Mouse (Mus musculus) gastrocnemius, postnatal 14 days (tissue): ENCODE data around the gene Spire2. TPM values are rescaled to one million over a fixed set of nuclear protein-coding genes. Genes with fewer than 3 reads are reported as not detected.
"Not testable (repeated sequence)": the region's sequence is repeated elsewhere in the genome, so short reads cannot be mapped to it uniquely, and the experiment has no call there.

Experiments used
- DNase-seq: peaks from one replicate; pipeline ENCODE4 v3.0.0; 2021; ENCODE audit warnings: mixed read lengths
- intact Hi-C: fragments of 180-260 bp; cut with DNase I; formaldehyde crosslinking; loops from one replicate; pipeline ENCODE4 v1.15.1; 2025; ENCODE audit warnings: low total_unique reads
- long read RNA-seq, 2 experiments: library from polyadenylated mRNA; stranded (forward); transcript quantifications; one replicate each; pipeline ENCODE4 v2.0.0; 2021
- total RNA-seq, 2 experiments: library from RNA; stranded (reverse); gene quantifications; 2 replicates each; pipeline ENCODE4 v1.2.3; 2021

Gene Spire2
- under 1 TPM; 0.44 to 0.92 TPM for total RNA-seq
- long read RNA-seq, experiment 1, partial matches to known transcripts: 0 of 1 reads
- long read RNA-seq, experiment 1, other reads (novel, unspliced or antisense): 0 of 1 reads
- long read RNA-seq, experiment 2: 0 reads

DNA sequence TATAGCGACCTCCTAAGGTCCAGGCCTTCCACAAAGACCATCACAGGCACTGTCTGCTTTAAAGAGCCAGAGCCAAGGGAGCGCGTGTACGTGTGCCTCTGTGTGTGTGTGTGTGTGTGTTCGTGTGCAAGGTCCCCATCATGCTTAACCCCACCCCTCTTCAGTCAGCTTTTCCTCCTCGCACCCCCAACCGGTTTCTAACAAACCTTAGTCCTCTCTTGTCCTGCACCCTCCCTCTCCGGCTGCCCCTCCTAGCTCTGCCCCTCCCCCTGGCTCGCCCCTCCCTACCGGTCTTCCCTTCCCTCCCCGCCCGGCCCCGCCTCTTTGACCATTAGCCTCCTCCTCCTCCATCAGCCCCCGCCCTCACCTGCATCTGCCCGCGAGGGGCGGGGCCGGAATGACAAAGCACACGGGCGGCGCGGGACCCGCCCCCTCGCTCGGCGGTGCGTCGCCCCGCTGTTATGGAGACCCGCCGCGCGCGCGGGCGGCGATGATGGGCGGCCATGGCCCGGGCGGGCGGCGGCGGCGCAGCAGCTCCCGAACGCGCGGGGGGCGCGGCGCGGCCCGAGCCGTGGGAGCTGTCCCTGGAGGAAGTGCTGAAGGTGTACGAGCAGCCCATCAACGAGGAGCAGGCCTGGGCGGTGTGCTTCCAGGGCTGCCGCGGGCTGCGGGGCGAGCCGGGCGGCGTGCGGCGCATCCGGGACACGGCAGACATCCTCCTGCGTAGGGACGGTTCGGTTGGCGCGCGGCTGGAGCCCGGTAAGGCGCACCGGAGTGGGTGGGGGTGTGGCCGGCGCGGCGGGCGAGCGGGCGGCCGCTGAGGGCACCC lies at the start of gene Spire2:
Gene Spire2 (plus strand): TSS at position 452 of the 829 bp plus-strand sequence.
- intact Hi-C loops: loop anchor here (5.0 kb wide), 1 partner anchor 75 kb away; the partner anchor contains the start of gene Mc1r
- DNase-seq: peak; percentile 65

GRCm38 (mm10) chr8:123282994-123283393 lies 49.5 kb upstream of the Spire2 start:
- intact Hi-C loops, DNase-seq: not testable (repeated sequence)

GRCm38 (mm10) chr8:123283991-123284390 lies 48.5 kb upstream of the Spire2 start:
- intact Hi-C loops: no loop called here
- DNase-seq: no peak

- intact Hi-C loops: no loop called here
Measured at GRCm38 (mm10) chr8:123284493-123284892, 48.0 kb upstream of the Spire2 start.

DNA sequence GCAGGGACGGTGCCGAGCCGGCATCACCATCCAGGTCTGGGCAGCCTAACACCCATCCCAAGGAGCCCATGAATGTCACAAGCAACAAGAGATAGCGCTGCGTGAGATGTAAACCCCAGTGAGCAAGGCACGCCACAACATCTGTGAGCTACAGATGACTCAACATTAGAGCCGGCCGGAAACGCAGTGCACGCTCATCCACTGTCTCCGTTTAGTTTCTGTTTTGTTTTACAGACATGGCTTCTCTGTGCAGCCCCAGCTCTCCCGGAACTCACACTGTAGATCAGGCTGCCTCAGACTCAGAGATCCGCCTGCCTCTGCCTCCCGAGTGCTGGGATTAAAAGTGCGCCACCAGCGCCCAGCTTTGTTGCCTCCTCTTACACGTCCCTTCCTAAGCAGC lies 45.2 kb upstream of the Spire2 start:
- intact Hi-C loops: no loop called here
- no peak for DNase-seq

More at GRCm38 (mm10) chr8:123284493-123284892, 48.0 kb upstream of the Spire2 start:
- no peak for DNase-seq

DNA sequence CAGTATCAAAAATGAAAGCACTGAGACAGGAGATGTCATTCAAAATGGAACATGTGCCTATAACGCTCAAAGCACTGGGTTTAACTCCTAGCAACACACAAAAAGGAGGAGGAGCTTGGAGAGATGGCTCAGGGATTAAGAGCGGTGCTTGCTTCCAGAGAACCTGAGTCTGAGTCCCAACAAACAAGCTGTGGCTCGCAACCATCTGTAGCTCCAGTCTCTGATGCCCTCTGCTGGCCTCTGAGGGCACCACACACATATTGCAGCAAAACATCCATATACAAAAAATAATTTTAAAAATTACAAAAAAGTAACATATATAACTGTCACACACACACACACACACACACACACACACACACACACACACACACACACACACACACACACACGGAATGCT lies 42.3 kb upstream of the Spire2 start:
- intact Hi-C loops: no loop called here

GRCm38 (mm10) chr8:123290679-123291078 lies 41.8 kb upstream of the Spire2 start:
- no peak for DNase-seq

More for the DNA sequence above, 42.3 kb upstream of the Spire2 start:
- peak; percentile 26 for DNase-seq

GRCm38 (mm10) chr8:123291716-123292115 lies 40.8 kb upstream of the Spire2 start:
- intact Hi-C loops: no loop called here

More at GRCm38 (mm10) chr8:123290679-123291078, 41.8 kb upstream of the Spire2 start:
- intact Hi-C loops: no loop called here

DNA sequence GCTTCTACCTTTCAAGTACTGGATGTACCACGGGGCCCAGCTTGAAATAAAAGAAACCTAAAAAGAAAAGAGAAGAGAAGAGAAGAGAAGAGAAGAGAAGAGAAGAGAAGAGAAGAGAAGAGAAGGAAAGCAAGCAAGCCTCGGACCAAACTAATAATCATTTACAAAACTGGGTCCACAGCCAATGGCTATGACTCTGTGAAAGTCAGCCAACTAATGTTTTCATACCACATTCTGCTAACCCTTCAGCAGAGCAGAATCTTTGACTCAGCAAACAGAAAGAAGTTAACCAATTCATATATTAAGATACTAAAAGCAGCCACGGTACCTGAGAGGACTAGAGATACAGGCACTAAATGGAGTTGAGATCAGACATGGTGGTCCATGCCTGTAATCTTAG lies 40.2 kb upstream of the Spire2 start:
- intact Hi-C loops: no loop called here
- DNase-seq: no peak

More at GRCm38 (mm10) chr8:123291716-123292115, 40.8 kb upstream of the Spire2 start:
- DNase-seq: no peak

DNA sequence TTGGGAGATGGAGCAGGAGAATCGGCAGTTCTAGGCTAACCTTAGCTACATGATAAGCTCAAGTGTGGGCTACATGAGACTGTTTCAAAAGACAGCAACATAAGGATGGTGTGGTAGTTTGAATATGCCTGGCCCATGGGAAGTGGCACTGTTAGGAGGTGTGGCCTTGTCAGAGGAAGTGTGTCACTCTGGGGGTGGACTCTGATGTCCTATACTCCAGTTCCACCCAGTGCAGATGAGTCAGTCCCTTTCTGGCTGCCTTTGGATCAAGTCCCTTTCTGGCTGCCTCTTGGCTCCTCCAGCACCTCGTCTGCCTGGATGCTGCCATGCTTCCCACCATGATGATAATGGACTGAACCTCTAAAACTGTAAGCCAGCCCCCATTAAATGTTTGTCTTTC lies 39.7 kb upstream of the Spire2 start:
- intact Hi-C loops: no loop called here
- no peak for DNase-seq

- intact Hi-C loops: no loop called here
- no peak for DNase-seq
Measured at GRCm38 (mm10) chr8:123298301-123298700, 34.2 kb upstream of the Spire2 start.

- intact Hi-C loops: no loop called here
- DNase-seq: no peak
Measured at GRCm38 (mm10) chr8:123308738-123309137, 23.8 kb upstream of the Spire2 start.

GRCm38 (mm10) chr8:123317781-123318466 lies 14.6 kb upstream of the Spire2 start:
- intact Hi-C loops: no loop called here
- no peak for DNase-seq

DNA sequence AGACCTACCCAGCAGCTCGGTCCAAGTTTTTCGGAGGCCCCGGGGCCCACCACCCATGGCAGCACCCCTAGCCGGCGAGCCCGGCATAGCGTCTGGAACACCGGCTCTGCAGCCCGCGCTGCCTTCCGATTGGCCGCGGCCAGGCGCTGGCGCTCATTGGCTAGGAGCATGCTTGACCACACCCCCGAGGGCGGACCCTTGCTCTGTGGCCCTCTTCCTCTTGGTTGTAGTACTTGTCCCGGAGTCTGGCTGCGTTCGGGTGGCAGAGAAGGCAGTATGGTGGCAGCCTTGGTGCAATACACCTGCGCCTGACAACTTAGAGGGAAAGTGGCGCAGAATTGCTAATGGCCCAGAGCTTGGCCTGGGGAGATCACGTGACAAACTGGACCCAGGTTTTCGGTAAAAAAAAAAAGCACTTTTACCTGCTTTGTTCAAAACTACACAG lies 14.0 kb upstream of the Spire2 start, which contains the start of gene Fanca:
Gene Fanca (minus strand): TSS at position 110 of the 445 bp plus-strand sequence.
- DNase-seq: peak; percentile 94
- intact Hi-C loops: no loop called here

DNA sequence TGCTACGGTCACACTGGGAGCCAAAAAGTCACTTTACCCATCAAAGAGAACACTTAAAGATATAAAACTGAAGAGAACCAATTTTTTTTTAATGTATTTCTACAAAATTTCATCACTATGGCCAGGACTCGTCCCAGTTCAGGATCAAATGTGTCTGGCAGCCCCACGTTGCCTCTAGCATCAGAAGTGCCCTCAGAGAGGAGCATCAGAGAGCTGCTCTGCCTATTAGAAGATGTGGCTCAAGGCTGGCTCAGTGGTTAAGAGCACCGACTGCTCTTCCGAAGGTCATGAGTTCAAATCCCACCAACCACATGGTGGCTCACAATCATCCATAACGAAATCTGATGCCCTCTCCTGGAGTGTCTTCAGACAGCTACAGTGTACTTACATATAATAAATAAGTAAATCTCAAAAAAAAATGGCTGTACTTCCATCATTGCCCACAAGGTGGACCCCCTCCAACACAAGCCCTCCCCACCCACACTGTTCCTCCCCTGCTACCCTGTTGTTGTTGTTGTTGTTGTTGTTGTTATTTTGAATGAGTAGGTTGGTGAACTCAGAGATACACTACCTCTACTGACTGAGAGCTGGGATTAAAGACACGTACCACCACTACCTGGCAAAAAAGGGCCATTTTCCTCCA lies 12.9 kb upstream of the Spire2 start:
- intact Hi-C loops: loop anchor here (2.0 kb wide), 1 partner anchor 41 kb away; no protein-coding TSS in a partner anchor
- no peak for DNase-seq

DNA sequence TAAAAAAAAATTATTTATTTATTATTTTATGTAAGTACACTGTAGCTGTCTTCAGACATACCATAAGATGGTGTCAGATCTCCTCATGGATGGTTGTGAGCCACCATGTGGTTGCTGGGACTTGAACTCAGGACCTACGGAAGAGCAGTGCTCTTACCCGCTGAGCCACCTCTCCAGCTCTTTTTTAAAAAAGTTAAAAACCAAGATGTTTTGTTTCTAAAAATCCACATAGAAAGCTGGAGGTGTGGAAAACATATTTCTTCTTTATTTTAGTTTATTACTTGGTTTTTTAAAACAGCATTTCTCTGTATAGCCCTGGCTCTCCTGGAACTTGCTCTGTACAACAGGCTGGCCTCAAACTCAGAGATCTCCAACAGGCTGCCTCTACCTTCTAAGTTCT lies 4.0 kb upstream of the Spire2 start:
- intact Hi-C loops: no loop called here
- no peak for DNase-seq

DNA sequence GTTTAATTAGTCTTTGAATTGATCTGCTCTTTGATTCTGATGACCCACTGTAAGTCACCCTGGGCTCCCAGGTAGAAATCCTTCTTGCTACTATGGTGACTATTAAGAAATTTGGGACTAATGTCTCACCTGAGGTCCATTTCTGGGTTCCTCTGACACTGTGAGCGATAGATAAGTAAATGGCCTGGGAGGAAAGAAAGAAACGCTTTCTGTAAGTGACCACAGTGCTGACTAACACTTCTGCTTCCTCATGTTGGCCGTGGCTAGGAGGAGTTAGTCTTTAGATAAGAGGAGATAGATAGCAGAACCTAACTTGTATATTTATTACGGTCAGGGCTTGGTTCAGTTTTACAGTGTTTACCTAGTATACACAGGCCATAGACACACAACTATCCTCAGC lies 3.2 kb upstream of the Spire2 start:
- intact Hi-C loops: no loop called here
- DNase-seq: no peak

- no peak for DNase-seq
- intact Hi-C loops: loop anchor here (5.0 kb wide), 1 partner anchor 77 kb away; the partner anchor contains the start of gene Mc1r
Measured at GRCm38 (mm10) chr8:123329961-123330360, 2.6 kb upstream of the Spire2 start.

DNA sequence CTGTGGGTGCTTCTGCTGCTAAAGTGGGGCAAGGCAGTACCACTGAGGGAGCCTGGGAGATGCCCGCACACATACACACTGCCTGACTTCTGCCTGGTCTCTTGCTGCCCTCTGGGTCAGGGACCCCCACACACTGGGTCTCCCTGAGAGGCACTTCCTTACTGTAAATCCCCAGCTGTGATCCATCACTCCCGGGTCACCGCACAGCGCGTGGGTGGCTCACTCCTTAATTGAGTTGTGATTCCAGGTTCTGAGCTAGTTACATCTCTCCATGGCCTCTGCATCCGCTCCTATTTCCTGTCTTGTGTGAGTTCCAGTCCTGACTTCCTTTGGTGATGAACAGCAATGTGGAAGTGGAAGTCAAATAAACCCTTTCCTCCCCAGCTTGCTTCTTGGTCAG lies 1.8 kb upstream of the Spire2 start:
- DNase-seq: no peak
- intact Hi-C loops: loop anchor here (5.0 kb wide), 1 partner anchor 77 kb away; the partner anchor contains the start of gene Mc1r
